Mouse (Mus musculus) cerebellum, adult 8-10 months (tissue): ENCODE results near the gene Celf2.

Experiments
- DNase-seq: peaks from one replicate; pipeline ENCODE4 v3.0.0; 2022

Gene Celf2

DNA sequence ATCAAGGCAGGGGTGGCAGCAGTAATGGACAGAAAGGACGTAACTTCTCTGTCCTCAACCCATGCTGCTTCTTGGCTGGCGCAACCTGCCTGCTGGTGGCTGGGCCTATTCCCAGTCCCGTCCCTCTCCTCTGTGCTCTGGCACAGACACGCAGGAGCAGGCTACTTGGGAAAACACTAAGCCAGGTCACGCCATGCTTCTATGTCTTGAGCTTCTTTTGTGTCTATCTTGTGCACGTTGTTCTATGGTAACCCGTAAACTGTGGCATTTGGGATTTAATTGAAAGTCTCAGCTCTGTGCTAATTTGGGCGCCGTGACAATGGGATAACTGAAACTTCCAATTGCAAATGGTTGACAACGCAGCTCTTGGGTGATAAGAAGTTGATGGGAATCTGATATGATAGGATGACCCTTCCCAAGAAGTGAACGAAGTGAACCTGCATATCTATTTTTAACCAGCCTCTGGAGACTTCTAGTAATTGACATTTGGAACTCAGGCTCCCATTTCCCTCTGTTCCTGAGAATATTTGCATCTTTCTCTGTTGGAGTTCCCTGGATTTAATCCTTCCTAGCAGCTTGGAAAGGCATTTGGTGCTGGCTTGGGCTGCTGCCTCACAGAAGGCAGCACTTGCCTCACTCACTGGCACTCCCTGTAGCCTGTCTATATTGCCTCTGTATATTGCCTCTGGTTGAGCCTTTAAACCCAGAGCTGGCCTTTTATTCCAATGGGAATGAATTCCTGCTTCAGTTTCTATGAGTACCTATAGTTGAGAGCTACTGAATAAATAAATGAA, 335.9 kb downstream of the Celf2 start:
- peak; percentile 65 for DNase-seq

- no peak for DNase-seq
Measured at GRCm38 (mm10) chr2:7171087-7171696, 338.2 kb downstream of the Celf2 start.

- no peak for DNase-seq
Measured at GRCm38 (mm10) chr2:7165786-7166185, 343.6 kb downstream of the Celf2 start.

DNA sequence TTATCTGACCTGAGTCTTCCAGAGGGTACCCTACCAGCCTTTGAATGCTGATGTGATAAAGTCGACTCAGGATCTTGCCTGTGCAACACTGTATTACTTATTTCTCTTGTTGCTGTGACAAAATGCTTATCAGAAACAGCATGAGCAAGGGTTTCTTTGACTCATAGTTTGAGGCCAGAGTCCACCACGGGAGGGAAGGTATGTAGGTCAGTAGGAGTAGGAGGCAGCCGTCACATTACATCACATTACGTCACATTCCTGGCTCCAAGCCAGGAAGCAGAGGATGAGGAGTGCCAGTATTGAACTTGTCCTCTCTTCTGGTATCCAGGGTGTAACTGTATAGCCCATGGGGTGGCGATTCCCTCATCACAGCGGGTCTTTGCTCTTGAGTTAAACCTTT, 349.3 kb downstream of the Celf2 start:
- no peak for DNase-seq

- DNase-seq: no peak
Measured at GRCm38 (mm10) chr2:7147303-7147702, 362.1 kb downstream of the Celf2 start.

DNA sequence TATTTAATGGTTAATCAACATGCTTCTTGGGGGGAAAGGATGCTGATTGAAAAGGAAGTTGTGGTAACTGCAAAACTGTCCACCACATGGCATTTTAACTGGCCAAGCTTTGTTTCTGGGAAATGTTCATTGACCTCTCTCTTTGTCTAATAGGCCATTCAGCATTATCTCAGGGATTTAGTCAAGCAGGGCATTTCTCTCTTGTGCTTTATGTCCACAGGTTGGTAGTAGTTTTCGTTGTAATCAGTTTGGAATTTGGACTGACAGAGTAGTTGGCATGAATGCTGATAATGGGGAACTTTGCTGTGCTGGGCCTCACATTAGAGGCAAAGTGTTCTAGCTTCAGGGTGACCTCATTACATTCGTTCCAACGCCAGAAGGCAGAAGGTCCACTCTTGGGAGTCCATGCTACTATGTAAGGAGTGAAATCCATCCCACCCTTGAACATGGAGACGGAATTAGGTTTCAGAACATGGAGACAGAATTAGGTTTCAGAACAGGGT, 363.8 kb downstream of the Celf2 start:
- no peak for DNase-seq

DNA sequence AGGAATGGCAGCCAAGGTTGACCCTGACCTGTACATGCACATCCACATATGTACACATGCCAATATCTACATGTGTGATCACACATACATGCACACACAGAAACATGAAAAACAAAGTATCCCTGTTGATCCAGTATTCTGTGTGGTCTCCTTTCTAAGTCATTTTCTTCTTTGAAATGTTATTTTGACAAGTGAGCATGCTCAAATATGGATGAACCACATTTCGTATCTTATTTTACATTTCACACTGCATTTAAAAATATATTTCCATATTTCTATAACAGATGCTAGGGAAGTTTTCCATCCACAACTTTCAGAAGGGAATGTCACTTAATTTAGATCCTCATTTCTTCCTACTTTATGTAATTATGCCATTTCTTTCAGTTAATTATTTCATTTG, 364.5 kb downstream of the Celf2 start:
- DNase-seq: no peak

- DNase-seq: no peak
Measured at GRCm38 (mm10) chr2:7123366-7123765, 386.0 kb downstream of the Celf2 start.

- DNase-seq: no peak
Measured at GRCm38 (mm10) chr2:7115801-7116200, 393.6 kb downstream of the Celf2 start.

GRCm38 (mm10) chr2:7115161-7115560, 394.2 kb downstream of the Celf2 start:
- DNase-seq: no peak

GRCm38 (mm10) chr2:7113738-7114137, 395.6 kb downstream of the Celf2 start:
- no peak for DNase-seq

DNA sequence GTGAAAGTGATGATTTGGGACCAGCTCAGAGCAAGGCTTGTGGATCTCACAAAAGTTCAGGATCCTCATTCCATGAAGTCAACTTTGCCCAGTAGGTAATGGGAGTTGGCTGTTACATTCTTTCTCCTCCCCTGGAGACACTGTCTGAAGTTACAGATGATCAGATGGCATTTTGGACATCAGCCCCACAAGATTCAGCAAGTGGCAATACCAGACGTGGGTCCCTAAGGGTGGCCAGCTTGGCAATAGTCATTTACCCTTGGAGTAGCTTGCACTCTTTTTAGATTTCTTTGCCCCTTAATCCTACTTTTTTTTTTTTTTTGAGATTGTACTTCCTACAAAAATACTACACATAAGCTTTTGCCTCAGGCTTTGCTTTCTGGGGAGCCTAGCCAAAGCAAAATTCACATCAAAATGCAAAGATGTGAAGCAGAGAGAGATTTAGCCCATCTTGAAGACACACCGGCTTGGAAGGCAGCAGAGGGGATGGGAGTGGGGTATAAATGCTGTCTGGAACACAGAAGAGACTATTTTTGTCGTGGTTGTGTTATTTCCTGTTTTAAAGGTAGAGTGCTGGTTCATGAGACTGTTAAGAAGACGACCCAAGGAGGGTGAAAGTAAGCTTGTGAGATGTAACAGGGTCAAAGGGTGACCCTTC, 397.1 kb downstream of the Celf2 start:
- DNase-seq: no peak

GRCm38 (mm10) chr2:7093414-7093813, 415.9 kb downstream of the Celf2 start:
- DNase-seq: no peak

GRCm38 (mm10) chr2:7092641-7093040, 416.7 kb downstream of the Celf2 start:
- no peak for DNase-seq

GRCm38 (mm10) chr2:7090496-7090895, 418.9 kb downstream of the Celf2 start:
- no peak for DNase-seq

GRCm38 (mm10) chr2:7089069-7089834, 420.1 kb downstream of the Celf2 start:
- DNase-seq: no peak

DNA sequence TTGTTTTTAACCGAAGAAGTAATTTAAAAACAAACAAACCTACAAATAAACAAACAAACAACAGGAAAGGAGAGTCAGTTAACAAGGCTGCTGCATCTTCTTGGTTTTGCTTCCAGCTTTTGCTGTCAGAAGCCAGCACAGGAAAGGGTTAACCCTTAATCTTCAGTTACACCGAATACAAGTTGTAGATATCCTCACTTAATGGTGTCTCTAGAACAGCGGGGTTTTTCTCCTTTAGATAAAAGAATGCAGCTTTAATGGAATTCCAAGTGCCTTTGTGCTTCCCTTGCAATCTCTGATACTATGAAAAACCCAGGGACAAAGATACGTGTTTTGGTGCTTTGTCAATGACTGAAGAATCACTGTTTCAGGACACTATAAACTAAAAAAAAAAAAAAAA, 420.8 kb downstream of the Celf2 start:
- no peak for DNase-seq

DNA sequence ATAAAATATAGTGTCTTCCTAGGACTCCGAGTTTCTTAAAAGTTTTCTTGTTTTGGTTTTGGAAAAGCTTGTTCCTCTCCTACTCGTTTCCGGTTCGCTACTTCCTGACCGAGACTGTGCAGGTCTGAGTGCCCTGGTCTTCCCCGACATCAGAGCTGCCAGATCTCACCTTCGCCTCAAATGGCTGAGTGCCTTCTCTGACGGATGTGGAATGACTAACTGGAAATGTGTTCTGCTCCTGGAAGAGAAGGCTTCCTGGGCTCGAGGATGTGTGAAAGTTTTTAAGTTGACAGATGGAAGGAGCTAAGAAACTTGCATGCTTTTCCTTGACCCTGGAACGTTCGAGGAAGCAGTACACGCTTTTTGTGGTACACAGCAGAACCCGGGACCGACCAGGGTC, 421.9 kb downstream of the Celf2 start:
- DNase-seq: no peak

- DNase-seq: no peak
Measured at GRCm38 (mm10) chr2:7083489-7084090, 425.8 kb downstream of the Celf2 start.

DNA sequence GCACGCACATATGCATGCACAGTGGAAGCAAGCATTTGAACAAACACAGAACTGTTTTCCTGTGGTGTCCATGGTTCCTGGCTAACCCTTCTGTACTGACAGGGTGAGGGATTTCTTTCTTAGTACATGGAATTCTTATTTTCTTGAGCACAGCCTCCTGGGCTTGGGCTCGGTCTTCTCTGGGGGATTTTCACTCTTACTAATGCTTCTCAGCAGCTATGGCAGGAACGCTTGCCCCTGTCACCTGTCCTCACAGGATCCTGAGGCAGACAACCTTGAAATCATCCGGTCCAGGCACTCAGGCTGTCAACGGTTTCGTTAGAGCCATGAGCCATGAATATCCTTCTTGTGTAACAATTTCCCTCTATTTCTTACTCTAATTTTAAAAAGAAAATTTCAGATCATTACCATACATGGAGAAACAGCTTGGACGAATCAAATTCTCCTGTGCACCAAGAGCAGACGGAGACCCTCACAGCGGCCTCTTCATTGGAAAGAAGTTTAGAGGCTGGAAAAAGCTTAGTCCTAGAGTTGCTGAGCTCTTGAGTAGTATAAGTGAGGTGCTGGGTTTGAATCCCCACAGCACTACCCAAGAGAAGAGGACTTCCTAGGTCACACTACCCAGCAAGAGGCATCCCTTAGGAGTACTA, 426.9 kb downstream of the Celf2 start:
- DNase-seq: no peak

- DNase-seq: peak; percentile 35
Measured at GRCm38 (mm10) chr2:7080794-7081783, 428.3 kb downstream of the Celf2 start.
